Mouse (Mus musculus) mature B cell (primary cell): Measurements from ENCODE around the gene Gpr162.
"Not testable (repeated sequence)": the region's sequence is repeated elsewhere in the genome, so short reads cannot be mapped to it uniquely, and the experiment has no call there.

ENCODE experiments used
- in situ Hi-C: fragments of 300-500 bp; cut with MboI; formaldehyde crosslinking; loops from 2 replicates; pipeline ENCODE4 v1.14.3; 2019

The Gpr162 gene

DNA sequence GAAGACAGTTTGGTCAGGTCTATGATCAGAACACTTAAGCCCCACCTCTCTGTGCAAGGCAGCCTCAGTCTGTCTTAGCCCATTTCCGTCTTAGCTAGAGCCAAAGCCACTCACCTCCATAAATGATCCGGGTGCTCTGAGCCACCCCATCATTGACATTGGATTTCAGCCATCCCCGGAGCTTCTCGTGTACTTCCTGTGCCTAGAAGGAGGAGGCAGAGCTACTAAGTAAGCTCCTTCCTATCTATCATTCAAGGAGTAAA lies 52.4 kb downstream of the Gpr162 start:
- in situ Hi-C loops: no loop called here

DNA sequence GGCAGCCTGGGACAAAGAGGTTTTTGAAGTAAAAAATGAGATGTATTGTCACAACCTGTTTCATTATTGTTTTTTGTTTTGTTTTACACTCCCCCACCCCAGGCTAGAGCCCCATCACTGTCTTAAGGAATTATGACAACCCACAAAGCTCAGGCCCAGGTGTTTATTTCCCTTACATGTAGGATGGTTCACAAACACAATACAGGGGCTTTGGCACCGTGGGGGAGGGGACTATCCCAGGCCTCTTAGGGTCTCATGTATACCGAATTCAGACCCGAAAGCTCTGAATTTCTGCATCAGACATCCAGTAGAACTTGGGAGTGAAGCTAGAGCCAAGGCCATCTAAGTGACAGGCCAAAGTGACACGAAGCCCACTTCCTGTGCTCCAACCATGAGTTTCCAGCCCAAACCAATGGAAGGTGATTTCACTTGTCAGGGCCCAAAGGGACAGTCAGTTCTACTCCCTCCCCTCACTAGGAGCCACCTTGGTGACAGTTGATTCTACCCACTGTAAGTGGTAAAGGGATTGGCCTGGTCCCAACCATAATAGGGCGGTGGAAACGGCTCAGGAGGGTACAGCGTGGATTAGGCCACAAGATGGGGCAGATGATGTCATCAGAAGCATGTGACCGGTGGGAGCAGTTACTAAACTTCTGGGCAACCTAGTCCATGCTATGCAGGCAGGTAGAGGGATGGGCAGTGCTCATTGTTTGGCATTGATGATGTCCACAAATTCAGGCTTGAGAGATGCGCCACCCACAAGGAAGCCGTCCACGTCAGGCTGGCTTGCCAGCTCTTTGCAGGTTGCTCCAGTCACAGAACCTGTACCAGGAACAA lies 53.0 kb downstream of the Gpr162 start:
- in situ Hi-C loops: not testable (repeated sequence)

DNA sequence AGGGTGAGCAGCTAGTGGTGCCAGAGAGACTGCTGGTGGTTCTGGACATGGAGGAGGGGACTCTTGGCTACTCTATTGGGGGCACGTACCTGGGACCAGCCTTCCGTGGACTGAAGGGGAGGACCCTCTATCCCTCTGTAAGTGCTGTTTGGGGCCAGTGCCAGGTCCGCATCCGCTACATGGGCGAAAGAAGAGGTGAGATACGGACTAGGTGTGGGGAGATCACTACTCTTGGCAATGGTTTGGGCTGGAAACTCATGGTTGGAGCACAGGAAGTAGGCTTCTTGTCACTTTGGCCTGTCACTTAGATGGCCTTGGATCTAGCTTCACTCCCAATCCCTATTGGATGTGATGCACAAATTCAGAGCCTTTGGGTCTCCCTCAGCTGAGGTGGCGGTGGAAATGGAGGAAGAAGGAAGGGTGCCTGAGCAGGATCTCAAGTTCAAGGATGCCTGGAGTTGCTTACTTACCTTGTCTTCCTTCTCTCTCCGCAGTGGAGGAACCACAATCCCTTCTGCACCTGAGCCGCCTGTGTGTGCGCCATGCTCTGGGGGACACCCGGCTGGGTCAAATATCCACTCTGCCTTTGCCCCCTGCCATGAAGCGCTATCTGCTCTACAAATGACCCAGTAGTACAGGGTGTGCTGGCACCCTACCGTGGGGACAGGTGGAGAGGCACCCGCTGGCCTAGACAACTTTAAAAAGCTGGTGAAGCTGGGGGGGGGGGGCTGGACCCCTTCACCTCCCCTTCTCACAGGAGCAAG lies 53.8 kb downstream of the Gpr162 start:
- in situ Hi-C loops: no loop called here

DNA sequence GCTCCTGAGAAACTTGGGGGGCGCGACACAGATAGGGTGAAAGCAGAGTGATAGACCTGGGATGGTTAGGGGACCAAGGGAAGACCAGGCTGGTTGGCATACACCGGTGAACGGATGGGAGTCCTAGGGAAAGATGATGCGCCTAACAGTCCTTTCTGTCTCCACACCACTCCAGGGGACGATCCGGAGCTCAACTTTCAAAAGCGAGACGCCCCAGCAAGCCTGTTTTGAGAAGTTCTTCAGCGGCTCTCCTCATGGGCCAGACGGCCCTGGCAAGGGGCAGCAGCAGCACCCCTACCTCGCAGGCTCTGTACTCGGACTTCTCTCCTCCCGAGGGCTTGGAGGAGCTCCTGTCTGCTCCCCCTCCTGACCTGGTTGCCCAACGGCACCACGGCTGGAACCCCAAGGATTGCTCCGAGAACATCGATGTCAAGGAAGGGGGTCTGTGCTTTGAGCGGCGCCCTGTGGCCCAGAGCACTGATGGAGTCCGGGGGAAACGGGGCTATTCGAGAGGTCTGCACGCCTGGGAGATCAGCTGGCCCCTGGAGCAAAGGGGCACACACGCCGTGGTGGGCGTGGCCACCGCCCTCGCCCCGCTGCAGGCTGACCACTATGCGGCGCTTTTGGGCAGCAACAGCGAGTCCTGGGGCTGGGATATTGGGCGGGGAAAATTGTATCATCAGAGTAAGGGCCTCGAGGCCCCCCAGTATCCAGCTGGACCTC lies 54.6 kb downstream of the Gpr162 start:
- in situ Hi-C loops: no loop called here
